Mouse (Mus musculus) cerebellum, adult 11-12 months (tissue): ENCODE data around the gene Mindy1.

ENCODE experiments used
- DNase-seq: peaks from one replicate; pipeline ENCODE4 v3.0.0; 2022

Gene Mindy1

GRCm38 (mm10) chr3:95295321-95296102, 14.4 kb downstream of the Mindy1 start:
- no peak for DNase-seq

DNA sequence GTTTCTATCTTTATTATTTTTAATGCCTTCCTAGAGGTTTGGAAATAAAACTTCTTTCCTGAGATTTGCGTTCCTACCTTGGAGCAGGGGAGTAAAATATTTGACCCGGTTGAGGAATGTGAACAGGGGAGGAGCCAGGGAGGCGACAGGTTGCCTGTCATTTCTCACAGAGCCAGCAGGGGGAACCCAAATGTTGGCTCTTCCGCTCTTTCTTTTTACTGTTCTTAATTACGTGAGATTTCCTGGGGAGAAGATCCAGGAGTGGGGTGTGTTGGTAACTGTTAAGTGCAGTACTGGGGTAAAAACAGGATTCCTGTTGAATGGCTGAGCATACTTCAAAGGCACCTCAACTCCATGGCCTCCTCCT, 14.9 kb downstream of the Mindy1 start:
- DNase-seq: no peak

- DNase-seq: no peak
Measured at GRCm38 (mm10) chr3:95298018-95298417, 16.9 kb downstream of the Mindy1 start.

- no peak for DNase-seq
Measured at GRCm38 (mm10) chr3:95301204-95301796, 20.2 kb downstream of the Mindy1 start.

DNA sequence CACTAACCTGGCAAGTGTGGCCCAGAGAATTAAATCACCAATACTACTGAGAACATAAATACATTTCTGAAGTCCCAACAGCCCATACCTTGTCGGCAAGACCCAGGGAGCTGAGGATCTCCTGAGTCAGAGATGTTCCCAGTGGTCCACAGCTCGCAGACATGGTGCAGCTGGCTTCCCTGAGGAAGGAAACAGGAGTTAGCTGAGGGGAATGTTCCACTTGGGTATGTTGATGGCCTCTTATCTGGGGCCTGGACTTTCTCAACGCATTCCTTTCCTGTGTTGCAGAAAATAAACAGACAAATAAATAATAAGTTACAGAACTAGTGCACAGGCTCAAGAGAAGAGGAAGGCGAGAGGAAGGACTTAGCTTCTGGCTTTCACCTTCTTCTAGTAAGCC, 25.1 kb downstream of the Mindy1 start:
- no peak for DNase-seq

DNA sequence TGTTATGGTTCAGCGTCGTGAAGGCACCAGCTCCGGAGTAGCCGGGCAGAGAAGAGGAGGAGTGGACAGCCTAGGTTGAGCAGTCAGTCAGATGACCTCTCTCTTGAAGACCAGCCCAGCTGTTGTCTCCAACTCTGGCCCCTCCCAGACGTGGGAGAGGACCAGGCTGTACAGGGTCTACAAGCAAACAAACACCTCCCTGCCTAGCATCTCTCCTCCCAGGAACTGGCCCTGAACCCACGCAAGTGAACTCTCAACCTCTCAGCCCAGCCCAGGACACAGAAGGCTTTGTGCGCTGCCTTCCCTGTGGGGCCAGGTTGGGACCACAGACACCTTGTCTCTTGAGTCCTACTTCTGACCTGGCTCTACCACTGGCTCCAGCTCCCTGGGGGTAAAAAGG, 26.0 kb downstream of the Mindy1 start, which contains the start of gene Anxa9:
Anxa9 (minus strand) TSS at position 77 of the 400 bp plus-strand sequence.
- DNase-seq: no peak

DNA sequence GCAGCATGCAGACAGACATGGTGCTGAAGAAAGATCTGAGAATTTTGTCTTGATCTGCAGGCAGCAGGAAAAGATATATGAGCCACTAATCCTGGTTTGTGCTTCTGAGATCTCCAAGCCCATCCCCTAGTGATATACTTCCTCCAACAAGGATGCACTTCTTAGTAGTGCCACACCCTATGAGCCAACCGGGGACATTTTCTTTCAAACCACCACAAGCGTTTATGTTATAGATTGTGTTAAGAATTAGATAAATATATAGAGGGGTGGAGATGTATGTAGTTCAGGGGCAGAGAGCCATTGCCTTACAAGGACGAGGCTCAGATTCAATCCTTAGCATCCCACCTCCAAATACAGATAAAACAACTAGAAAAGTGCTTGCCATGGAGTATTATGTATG, 29.4 kb downstream of the Mindy1 start:
- no peak for DNase-seq

GRCm38 (mm10) chr3:95310968-95311882, 30.1 kb downstream of the Mindy1 start:
- peak; percentile 71 for DNase-seq

DNA sequence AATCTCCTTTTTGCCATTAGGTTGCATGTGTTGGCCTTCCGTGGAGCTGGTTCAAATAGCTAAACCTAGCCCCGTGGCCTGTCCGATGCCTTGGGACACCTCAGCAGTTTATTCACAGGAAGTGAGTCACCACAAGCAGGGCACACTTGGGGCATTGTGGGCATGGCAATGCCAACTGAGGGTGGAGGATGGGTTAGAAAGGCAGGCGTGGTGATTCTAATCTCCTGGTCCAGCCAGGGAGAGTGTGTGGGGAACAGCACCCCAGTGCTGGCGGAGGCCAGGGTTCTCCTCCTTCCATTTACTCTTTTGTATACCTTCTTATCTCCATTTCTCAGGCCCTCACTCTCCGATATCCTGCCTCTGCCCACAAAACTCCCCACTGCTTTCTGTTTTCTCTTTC, 31.5 kb downstream of the Mindy1 start:
- no peak for DNase-seq

GRCm38 (mm10) chr3:95313476-95313875, 32.3 kb downstream of the Mindy1 start:
- no peak for DNase-seq

- no peak for DNase-seq
Measured at GRCm38 (mm10) chr3:95314075-95314474, 32.9 kb downstream of the Mindy1 start.

GRCm38 (mm10) chr3:95314486-95315093, 33.4 kb downstream of the Mindy1 start, which contains the start of gene Cers2:
Cers2 (plus strand) TSS chr3:95314791.
- DNase-seq: peak; percentile 64

DNA sequence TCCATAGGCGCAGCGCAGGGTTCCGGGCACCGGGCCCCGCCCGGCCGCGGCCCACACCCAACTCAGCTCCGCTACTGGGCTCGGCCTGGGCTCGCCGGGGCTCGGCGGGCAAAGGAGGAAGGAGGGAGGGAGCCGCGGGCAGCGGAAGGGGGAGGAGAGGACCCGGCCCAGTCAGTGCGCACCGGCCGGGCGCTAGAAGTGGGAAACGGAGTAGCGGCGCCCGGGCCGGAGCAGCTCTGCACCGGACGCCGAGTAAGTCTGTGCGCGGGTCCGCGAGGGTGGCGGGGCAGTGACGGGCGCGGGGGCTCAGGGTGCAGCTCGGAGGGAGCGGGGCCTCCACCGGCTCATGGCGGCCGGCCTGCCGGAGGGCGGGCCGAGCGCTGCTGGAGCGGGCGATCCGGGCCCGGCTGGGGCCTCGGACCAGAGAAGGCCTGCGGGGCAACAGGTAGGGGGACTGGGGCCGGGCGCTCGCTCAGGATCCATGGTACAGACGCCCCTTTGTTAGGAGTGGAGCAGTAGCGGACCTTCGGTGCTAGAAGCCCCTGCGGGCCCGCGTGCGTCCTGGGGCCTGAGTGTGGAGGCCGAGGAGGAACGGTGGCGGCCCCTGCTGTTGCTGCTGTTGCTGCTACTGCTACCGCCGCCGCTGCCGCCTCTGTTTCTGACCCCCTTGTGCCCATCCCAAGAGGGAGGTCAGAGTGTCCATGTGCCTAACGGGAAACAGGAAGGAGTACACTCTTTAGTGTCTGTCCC, 34.1 kb downstream of the Mindy1 start:
- DNase-seq: no peak

- no peak for DNase-seq
Measured at GRCm38 (mm10) chr3:95315844-95316550, 34.9 kb downstream of the Mindy1 start.

GRCm38 (mm10) chr3:95317414-95318080, 36.4 kb downstream of the Mindy1 start:
- DNase-seq: peak; percentile 59

DNA sequence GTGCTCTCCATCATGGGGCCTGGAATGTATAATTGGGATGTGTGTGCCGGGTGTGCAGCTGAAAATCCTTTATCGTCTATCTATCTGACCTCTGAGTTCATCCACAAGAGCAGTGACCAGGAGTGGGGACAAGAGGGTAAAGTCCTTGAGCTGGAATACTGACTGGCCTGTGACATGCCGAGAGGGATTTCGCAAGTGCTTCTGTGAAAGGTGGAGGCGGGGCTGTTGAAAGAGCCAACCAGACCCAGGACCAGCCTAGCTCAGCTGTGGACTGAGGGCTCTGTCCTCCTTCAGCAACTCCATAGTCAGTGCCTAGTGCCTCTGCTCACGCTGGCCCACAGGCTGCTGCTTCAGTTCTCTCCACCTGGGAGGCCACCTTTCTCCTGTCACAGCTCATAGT, 37.4 kb downstream of the Mindy1 start:
- no peak for DNase-seq

DNA sequence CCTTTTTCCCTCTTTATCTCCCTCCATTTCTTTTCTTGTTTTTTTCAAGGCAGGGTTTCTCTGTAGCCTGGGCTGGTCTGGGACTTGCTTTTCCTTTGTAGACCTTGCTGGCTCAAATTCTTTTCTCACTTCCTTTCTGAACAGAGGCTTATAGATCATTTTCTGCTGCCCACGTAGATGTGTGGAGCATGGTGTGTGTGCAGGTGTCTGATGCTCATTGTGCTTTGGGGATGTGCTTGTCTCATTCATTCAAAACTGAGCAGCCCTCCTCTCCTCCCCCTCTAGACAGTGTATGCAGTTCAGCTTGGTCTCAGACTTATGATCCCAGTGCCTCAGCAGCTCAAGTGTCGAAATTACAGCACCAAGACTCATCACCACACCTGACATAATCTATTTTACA, 38.0 kb downstream of the Mindy1 start:
- no peak for DNase-seq

- DNase-seq: no peak
Measured at GRCm38 (mm10) chr3:95319701-95320625, 38.8 kb downstream of the Mindy1 start.

GRCm38 (mm10) chr3:95323429-95323828, 42.3 kb downstream of the Mindy1 start:
- no peak for DNase-seq
